Mouse (Mus musculus) megakaryocyte-erythroid progenitor cell, adult 5-6 weeks (primary cell): Measurements from ENCODE around the gene Hist1h3e. TPM values are rescaled to one million over a fixed set of nuclear protein-coding genes. Genes with fewer than 3 reads are reported as not detected.
"Not testable (repeated sequence)": the region's sequence is repeated elsewhere in the genome, so short reads cannot be mapped to it uniquely, and the experiment has no call there.

ENCODE experiments used
- ATAC-seq: replicated peaks from 2 replicates; pipeline ENCODE4 v1.8.0; 2016; ENCODE audit warnings: mild to moderate bottlenecking, inconsistent platforms; ENCODE audit not compliant: severe bottlenecking, poor library complexity, low FRiP score, low TSS enrichment
- total RNA-seq, 2 experiments: library from RNA; stranded (forward) in 1 of 2; stranded (reverse) in 1 of 2; fragments of 200-1000, 215-1000 nt in 1 of 2; fragments of >200 nt in 1 of 2; fragmentation: Nextera tagmentation in 1 of 2; gene quantifications; 2 replicates each; pipeline ENCODE4 v1.2.3; 2014 to 2017

The Hist1h3e gene
- total RNA-seq, 2 experiments from 2014 or later, result 124 to 322 TPM

DNA sequence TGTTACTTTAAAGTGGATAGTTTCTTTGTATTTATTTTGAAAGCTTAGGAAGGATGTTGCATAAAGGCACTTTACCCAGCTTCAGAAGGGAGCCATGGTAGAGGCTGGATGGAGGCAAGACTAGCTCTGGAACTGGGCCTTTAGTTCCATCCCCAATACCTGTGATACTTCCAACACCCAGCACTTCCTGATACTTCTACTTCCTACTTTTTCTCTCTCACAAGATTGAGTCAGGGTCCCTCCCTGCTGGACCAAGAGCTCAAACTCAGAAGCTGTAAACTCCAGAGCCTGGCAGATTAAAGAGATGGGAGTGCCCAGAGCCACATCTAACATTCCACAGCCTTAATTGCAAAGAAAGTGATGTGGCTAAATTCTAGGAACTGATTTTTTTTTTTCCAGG, 22.2 kb upstream of the Hist1h3e start:
- ATAC-seq, result no peak

DNA sequence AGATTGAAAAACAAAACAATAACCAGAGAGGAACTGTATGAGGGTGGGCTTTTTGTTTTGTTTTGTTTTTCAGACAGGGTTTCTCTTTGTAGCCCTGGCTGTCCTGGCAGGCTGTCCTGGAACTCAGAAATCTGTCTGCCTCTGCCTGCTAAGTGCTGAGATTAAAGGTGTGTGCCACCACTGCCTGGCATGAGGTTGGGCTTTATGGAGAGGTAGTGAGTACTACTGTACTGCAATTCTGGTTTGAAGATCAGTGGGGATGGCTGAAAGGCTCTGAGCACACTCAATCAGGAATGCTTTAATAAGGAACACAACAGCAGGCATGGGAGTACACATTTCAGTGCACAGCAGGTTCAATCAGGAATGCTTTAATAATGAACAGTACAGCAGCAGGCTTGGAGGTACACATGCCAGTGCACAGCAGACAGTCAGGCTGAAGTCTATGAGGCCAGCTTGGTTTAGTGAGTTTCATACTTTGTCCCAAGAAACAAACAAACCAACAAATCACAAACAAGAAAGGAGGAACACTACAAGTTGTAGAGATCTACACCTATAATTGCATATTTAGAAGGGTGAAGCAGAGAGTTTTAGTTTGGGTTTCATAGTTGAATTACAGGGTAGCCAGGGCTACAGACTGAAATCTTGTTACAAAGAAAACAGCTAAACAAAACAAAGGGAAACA, 21.4 kb upstream of the Hist1h3e start:
- ATAC-seq, result no peak

DNA sequence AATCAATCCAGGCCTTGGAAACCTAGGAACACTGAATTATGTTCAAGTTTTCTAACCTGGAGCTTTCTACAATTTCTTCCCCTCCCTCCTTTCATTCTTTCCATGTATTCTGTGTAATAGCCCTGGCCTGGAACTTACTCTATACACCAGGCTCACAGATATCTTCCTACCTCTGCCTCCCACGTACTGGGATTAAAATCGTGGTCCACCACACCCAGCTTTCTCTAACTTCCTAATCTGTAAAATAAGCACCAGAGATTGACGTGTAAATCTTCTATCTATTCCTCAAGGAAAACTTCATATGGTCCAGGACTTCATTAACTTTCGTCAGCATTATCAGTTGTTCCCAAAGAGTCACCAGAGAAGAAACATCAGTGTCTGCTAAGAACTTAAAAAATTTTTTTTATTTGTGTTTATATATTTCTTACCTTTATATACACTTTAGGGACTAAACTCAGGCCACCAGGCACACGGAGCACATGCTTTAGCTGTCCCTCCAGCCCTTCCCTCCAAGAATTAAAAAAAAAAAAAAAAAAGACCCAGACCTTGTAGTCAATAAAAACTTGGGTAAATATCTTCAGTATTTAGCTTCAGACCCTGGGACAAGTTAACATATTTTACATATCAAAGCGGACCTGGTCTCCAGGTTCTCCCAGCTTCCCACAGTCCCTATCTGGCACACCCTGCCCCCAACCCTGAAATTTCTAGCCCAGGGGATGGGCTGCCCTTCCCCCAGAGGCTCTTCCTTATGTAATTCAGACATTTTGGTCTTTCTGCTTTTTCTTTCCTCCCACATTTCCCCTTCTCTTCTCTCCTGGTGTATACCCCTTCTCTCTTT, 20.3 kb upstream of the Hist1h3e start:
- peak; percentile 31 for ATAC-seq

DNA sequence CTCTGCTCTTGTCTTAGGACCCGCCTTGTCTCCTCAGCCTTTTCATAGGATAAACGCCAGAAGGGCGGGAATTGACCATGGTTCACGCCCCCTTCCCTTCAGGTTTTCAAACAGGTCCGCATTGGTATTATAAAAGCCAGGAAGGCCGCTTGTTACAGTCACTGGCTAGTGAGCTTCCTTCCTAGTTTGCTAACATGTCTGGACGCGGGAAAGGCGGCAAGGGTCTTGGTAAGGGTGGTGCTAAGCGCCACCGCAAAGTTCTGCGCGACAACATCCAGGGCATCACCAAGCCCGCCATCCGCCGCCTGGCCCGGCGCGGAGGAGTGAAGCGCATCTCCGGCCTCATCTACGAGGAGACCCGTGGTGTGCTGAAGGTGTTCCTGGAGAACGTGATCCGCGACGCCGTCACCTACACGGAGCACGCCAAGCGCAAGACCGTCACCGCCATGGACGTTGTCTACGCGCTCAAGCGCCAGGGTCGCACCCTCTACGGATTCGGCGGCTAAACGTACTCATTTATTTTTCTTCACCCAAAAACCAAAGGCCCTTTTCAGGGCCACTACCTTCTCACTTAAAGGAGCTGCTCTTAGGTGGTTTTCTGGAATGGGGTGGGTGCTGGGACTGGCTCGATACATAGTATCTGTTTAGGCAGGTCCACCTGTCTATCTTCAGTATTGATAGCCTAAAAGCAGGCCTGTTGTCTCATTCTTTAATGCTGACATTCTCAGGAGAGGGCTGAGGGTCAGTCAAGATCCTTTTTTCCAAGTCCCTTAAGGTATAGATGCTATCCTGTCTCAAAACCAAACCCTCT, 19.4 kb upstream of the Hist1h3e start, which contains the start of gene Hist1h4d:
TSS of gene Hist1h4d (plus strand) at position 191 of the 811 bp plus-strand sequence.
- ATAC-seq, result peak; percentile 67

GRCm38 (mm10) chr13:23577835-23578234, 15.7 kb upstream of the Hist1h3e start:
- ATAC-seq, result no peak

- ATAC-seq, result no peak
Measured at GRCm38 (mm10) chr13:23576906-23577639, 14.9 kb upstream of the Hist1h3e start.

GRCm38 (mm10) chr13:23576351-23576881, 14.2 kb upstream of the Hist1h3e start:
- ATAC-seq, result no peak

DNA sequence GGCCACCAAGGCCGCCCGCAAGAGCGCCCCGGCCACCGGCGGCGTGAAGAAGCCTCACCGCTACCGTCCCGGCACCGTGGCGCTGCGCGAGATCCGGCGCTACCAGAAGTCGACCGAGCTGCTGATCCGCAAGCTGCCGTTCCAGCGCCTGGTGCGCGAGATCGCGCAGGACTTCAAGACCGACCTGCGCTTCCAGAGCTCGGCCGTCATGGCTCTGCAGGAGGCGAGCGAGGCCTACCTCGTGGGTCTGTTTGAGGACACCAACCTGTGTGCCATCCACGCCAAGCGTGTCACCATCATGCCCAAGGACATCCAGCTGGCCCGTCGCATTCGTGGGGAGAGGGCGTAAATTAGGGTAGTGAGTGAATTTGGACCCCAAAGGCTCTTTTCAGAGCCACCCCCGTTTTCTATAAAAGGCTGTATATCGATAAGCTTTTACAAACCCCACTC, 13.7 kb upstream of the Hist1h3e start:
- ATAC-seq, result not testable (repeated sequence)

DNA sequence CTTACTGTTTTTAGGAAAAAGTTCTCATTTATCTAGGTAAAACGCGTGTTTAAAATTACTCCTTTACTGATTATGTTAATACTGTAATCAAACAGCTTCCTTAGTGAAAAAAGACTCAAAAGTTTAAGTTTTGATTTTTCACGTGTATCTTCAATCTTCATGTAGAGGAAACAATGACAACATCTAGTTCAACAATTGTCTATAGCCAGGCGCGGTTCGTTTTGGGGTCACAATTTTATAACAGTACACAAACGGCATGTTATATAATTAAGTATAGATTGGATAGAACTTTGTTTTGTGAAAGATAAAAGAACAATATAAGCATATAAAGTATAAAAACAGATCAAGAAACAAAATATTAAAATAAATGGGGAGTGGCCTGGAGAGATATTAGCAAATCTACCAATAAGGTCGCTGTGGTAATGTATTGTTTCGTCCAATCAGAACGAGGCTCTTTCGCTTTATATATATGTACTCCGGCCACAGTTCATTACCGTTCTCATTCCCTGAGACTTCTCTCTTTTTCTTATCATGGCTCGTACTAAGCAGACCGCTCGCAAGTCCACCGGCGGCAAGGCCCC, 13.2 kb upstream of the Hist1h3e start, which contains the start of gene Hist1h3d:
TSS of gene Hist1h3d (plus strand) at position 493 of the 581 bp plus-strand sequence.
- peak; percentile 48 for ATAC-seq

GRCm38 (mm10) chr13:23574546-23575170, 12.5 kb upstream of the Hist1h3e start:
- not testable (repeated sequence) for ATAC-seq

- peak; percentile 70 for ATAC-seq
Measured at GRCm38 (mm10) chr13:23573898-23574524, 11.8 kb upstream of the Hist1h3e start, which contains the start of the genes Hist1h2bf and Hist1h2ad. Hist1h2bf (minus strand) TSS chr13:23574196. Hist1h2ad (plus strand) TSS chr13:23574381.

DNA sequence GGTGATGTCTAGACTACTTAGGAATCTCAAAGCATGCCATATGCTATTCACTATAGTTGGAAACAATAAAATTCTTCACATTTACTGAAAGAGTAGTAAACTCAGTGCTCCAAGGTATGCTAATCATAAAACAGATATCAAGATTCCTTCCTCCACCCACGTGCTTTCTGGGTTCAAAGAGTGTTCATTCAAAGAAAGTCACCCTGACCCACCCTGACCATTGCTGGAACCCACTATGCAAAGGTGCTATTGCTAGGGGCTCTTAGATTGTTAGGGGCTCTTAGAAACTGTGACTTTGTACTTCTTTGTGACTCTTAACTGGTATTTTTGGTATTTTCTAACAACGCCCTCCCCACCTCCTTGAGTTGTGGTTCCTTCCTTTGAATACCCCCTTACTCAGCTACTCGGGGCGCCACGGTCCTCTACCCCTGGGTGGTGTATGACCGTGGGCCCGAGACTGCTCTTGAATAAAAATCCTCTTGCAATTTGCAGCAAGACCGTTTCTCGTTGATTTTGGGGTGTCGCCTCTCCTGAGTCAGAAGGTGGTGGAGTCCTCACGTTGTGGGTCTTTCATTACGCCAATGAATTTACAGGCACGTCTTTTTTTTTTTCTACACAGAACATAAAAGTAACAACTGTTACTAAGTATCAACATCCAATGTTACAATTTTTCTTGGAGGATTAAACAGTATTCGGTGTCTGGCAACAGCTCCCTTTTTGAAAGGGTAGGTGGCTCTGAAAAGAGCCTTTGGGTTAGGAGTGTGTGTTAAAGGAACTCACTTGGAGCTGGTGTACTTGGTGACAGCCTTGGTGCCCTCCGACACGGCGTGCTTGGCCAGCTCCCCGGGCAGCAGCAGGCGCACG, 11.1 kb upstream of the Hist1h3e start:
- not testable (repeated sequence) for ATAC-seq

DNA sequence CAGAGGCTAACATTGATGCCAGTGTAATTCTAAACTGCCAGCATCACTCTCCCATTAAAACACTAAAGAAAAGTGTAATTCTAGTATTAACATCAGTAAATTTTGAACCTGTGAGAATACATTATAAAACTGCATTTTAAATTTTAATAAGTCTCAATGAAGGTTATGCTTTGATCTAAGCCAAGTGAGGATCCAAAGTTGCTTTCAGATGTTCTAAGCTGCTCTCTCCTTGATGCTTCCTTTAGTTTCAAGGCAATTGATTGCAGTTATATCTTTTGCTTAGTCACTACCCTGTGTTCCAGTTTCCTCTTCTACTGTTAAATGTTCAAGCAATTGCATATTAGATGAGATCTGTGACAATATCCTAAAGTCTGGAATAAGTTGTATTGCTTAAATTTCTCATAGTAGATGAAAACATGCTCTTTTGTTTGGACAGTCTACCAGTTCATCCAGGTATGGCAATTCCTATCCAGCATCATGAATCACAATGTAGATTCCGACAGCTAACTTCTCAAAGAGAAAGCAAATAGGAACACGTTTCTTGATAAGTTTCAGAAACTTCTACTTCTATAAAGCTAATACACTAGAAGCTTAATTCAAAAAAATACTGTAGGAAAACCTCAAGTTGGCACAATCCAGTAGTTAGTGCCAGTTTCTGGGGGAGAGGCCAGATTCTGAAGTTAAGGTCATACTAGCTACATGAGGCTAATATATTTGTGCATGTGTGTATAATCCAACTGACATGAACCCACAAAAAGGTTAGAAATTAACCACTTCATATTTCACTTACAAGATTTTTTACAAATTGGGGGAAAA, 10.3 kb upstream of the Hist1h3e start:
- ATAC-seq, result no peak

- ATAC-seq, result peak; percentile 25
Measured at GRCm38 (mm10) chr13:23571504-23572217, 9.5 kb upstream of the Hist1h3e start.

DNA sequence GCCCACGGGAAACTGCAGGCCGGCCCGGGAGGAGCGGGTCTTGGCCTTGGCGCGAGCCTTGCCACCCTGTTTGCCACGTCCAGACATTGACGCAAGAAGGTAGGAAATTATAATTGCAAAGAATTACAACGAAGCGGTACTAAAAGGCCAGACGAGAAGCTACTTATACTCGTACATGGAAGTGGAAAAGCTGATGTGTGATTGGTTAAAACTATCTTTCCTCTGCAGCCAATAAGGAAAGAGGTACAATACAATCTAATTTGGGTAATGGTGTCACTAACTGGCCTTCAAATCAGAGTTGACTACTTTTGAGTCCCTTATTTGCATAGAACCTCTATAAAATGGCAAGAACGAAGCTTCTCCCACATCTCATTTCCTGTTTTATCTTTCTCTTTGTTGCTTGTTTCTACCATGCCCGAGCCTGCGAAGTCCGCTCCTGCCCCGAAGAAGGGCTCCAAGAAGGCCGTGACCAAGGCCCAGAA, 8.9 kb upstream of the Hist1h3e start, which contains the start of the genes Hist1h2ae and Hist1h2bg:
TSS of gene Hist1h2ae (minus strand) at position 199 of the 482 bp plus-strand sequence.
TSS of gene Hist1h2bg (plus strand) at position 375 of the 482 bp plus-strand sequence.
- ATAC-seq, result peak; percentile 78
